In the genomic region with DNA sequence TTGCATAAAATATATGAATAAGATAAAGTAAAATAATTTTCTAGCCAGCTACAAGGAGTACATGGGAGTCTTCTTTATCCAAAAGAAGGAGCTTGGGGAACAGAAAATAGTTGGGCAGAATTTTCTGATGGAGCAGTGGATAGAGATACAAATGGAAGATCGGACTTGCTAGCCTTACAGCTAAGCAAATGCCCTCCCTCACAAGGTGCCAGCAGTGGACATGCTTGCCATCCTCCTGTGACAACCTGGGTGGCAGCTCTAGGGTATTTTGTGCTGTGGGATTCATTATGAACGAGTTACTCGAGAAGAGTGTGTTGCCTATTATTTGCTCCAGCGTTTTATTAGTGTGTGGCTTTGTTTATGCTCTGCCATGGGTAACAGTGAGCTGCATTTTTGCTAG, we compare ENCODE assay signal across 21 mouse cellular contexts. TPM values are rescaled to one million over a fixed set of nuclear protein-coding genes. Genes with fewer than 3 reads are reported as not detected.
DNase-seq lines count a peak whose midpoint lies in the region; ATAC-seq lines count a peak whose summit lies in the region.
"Had no signal": no experiment of that assay in that cellular context is flagged by ENCODE, and none has a peak within 500 bp of the region (broad histone marks: within the 10 kb centered on the region; RNA-seq: fewer than 3 reads in every experiment).

No protein-coding gene starts in this region.

- no peaks in the 10 kb centered on the region for H3K27me3 ChIP-seq in heart, embryonic 10.5 days (ENCODE audit: insufficient read depth, poor library complexity, severe bottlenecking)
- H3K27me3 ChIP-seq in megakaryocyte, embryonic 14.5 days (replicated peaks), result no peaks in the 10 kb centered on the region
- H3K27me3 ChIP-seq in liver, embryonic 15.5 days, result no peaks in the 10 kb centered on the region
- H3K27me3 ChIP-seq: forebrain, embryonic 15.5 days; heart, embryonic 15.5 days; hindbrain, embryonic 12.5 days had no signal

- intact Hi-C loops in heart, postnatal 25 days (cut with DNase I), result no loop called here
- intact Hi-C loops in gastrocnemius, postnatal 36 days (cut with DNase I), result no loop called here

- no peaks in the 10 kb centered on the region for H3K9me3 ChIP-seq in heart, embryonic 10.5 days
- H3K9me3 ChIP-seq in megakaryocyte, embryonic 14.5 days, result no peaks in the 10 kb centered on the region
- no peaks in the 10 kb centered on the region for H3K9me3 ChIP-seq in liver, embryonic 15.5 days (replicated peaks)
- H3K9me3 ChIP-seq: embryonic facial prominence, embryonic 10.5 days; forebrain, embryonic 15.5 days; heart, embryonic 15.5 days; hindbrain, embryonic 12.5 days had no signal

- no peak overlapping the region for H3K9ac ChIP-seq in liver, embryonic 15.5 days
- H3K9ac ChIP-seq: forebrain, embryonic 15.5 days; heart, embryonic 15.5 days; hindbrain, embryonic 12.5 days had no signal

- H3K36me3 ChIP-seq in heart, embryonic 10.5 days, result no peaks in the 10 kb centered on the region
- H3K36me3 ChIP-seq in megakaryocyte, embryonic 14.5 days (replicated peaks; ENCODE audit: low read length), result peaks cover 34% of the 10 kb centered on the region
- H3K36me3 ChIP-seq in liver, embryonic 15.5 days (replicated peaks), result no peaks in the 10 kb centered on the region
- H3K36me3 ChIP-seq: embryonic facial prominence, embryonic 10.5 days; forebrain, embryonic 15.5 days; heart, embryonic 15.5 days; hindbrain, embryonic 12.5 days had no signal

- no peak for DNase-seq in heart, embryonic 10.5 days (ENCODE audit: low spot score)
- no peak for DNase-seq in heart, postnatal 25 days (ENCODE audit: low spot score)
- no peak for DNase-seq in gastrocnemius, postnatal 36 days
- no peak for DNase-seq in thymus, adult 18-20 months
- DNase-seq: adrenal gland, adult 2 months; adrenal gland, postnatal 25 days; cerebellum, adult 2 months; cerebellum, postnatal 10 days; heart, adult 18-20 months; heart, postnatal 4 days had no signal

- 78% methylated on average over 4 of the region's 4 CpGs for WGBS in heart, embryonic 10.5 days
- WGBS in liver, embryonic 15.5 days (ENCODE audit: insufficient replicate concordance), result 51% methylated on average over 4 of the region's 4 CpGs

- H3K4me2 ChIP-seq in liver, embryonic 15.5 days, result peak overlapping the region; percentile 49
- H3K4me2 ChIP-seq: forebrain, embryonic 15.5 days; heart, embryonic 15.5 days; hindbrain, embryonic 12.5 days had no signal

- ATAC-seq in megakaryocyte, adult 5-6 weeks (ENCODE audit: poor library complexity, severe bottlenecking), result no peak
- peak; percentile 46 for ATAC-seq in liver, embryonic 15.5 days (ENCODE audit: insufficient read depth)
- ATAC-seq: activated CD4-positive, CD25-positive, alpha-beta regulatory T cell, adult 4 months; forebrain, embryonic 15.5 days; hindbrain, embryonic 16.5 days; inflammation-experienced regulatory T-cells, adult 6 months had no signal

- peaks cover 4% of the 10 kb centered on the region; the same call in 1 of the 2 replicates for H3K4me1 ChIP-seq in heart, embryonic 10.5 days
- peaks cover 78% of the 10 kb centered on the region for H3K4me1 ChIP-seq in megakaryocyte, embryonic 14.5 days
- H3K4me1 ChIP-seq in liver, embryonic 15.5 days (replicated peaks), result peaks cover 20% of the 10 kb centered on the region
- H3K4me1 ChIP-seq: embryonic facial prominence, embryonic 10.5 days; forebrain, embryonic 15.5 days; heart, embryonic 15.5 days; hindbrain, embryonic 12.5 days had no signal

- H3K4me3 ChIP-seq in heart, embryonic 10.5 days, result no peak overlapping the region
- H3K4me3 ChIP-seq in megakaryocyte, embryonic 14.5 days (replicated peaks), result peak overlapping the region; percentile 79
- H3K4me3 ChIP-seq in liver, embryonic 15.5 days (replicated peaks), result no peak overlapping the region
- H3K4me3 ChIP-seq: embryonic facial prominence, embryonic 10.5 days; forebrain, embryonic 15.5 days; heart, embryonic 15.5 days; hindbrain, embryonic 12.5 days had no signal

- H3K27ac ChIP-seq in heart, embryonic 10.5 days, result peak overlapping the region; percentile 31; the same call in 1 of the 2 replicates
- peak overlapping the region; percentile 84 for H3K27ac ChIP-seq in liver, embryonic 15.5 days (replicated peaks)
- H3K27ac ChIP-seq: embryonic facial prominence, embryonic 10.5 days; forebrain, embryonic 15.5 days; heart, embryonic 15.5 days; hindbrain, embryonic 12.5 days had no signal

RNA-seq across cellular contexts. Expression of a gene that starts 37.8 kb away (rescaled TPM):
- polyA plus RNA-seq in heart, embryonic 10.5 days (2016; fragmentation: Nextera tagmentation; extraction: Ambion mirVana), result 9.3 and 9.4 TPM in 2 replicates
- total RNA-seq in heart, postnatal 25 days (2021), result 1 to 10 TPM; 6.2 to 6.3 TPM
- polyA plus RNA-seq in megakaryocyte, embryonic 14.5 days (2012; ENCODE audit: insufficient read depth, low replicate concordance), result 6.5 and 13.9 TPM in 2 replicates
- 44.2 and 49.7 TPM in 2 replicates for total RNA-seq in megakaryocyte, adult 5-6 weeks (2015)
- 60.9 and 67.8 TPM in 2 replicates for total RNA-seq in megakaryocyte, adult 5-6 weeks (2017)
- polyA plus RNA-seq in liver, embryonic 15.5 days (2015; fragmentation: Nextera tagmentation; extraction: Ambion mirVana), result 3.4 and 3.6 TPM in 2 replicates
- 1 to 10 TPM; 1.3 to 1.6 TPM for total RNA-seq in gastrocnemius, postnatal 36 days (2021)
- total RNA-seq: MEL had no signal

Comparison
In these comparisons a context has a peak if more than half of its experiments do, and no peak if none do; other contexts are left out.
1. RNA of a gene that starts 37.8 kb away (total RNA-seq): 44.2 to 67.8 TPM in megakaryocyte, adult 5-6 weeks; 6.2 to 6.3 TPM in heart, postnatal 25 days and 1.3 to 1.6 TPM in gastrocnemius, postnatal 36 days; every median in the first group is over 4 times any median in the second.